In genomic region chr3:38235033-38235735, GRCm38 (mm10) we compare ENCODE assay signal across 14 mouse cellular contexts.
DNase-seq lines count a peak whose midpoint lies in the region; ATAC-seq and TF ChIP-seq lines count a peak whose summit lies in the region.
"Had no signal": no experiment of that assay in that cellular context is flagged by ENCODE, and none has a peak within 500 bp of the region (broad histone marks: within the 10 kb centered on the region; RNA-seq: fewer than 3 reads in every experiment).

No protein-coding gene starts in this region.

- H3K9ac ChIP-seq in heart, embryonic 14.5 days (ENCODE audit: low read length), result no peak overlapping the region
- no peak overlapping the region for H3K9ac ChIP-seq in lung, postnatal 0 days (replicated peaks; ENCODE audit: low read depth)
- no peak overlapping the region for H3K9ac ChIP-seq in stomach, embryonic 14.5 days (replicated peaks; ENCODE audit: low read depth, low read length)
- H3K9ac ChIP-seq: forebrain, embryonic 15.5 days; heart, embryonic 12.5 days had no signal

- ATAC-seq in heart, embryonic 14.5 days (ENCODE audit: insufficient number of reproducible peaks, insufficient read depth, low FRiP score, low read depth), result no peak
- ATAC-seq in lung, postnatal 0 days, result no peak
- ATAC-seq in stomach, embryonic 14.5 days (ENCODE audit: insufficient number of reproducible peaks, insufficient read depth, low FRiP score, low read depth), result no peak
- ATAC-seq: forebrain, embryonic 15.5 days had no signal

- TF ChIP-seq POLR2A in cerebellum, adult 2 months (IDR thresholded peaks at IDR 0.05; ENCODE audit: borderline replicate concordance, insufficient read depth, low read length), result no peak

- 75% methylated on average over 18 of the region's 18 CpGs for whole genome bisulfite sequencing in heart, embryonic 14.5 days
- WGBS in lung, postnatal 0 days, result 67% methylated on average over 18 of the region's 18 CpGs
- WGBS in stomach, embryonic 14.5 days, result 76% methylated on average over 18 of the region's 18 CpGs
- 64% methylated on average over 18 of the region's 18 CpGs for WGBS in cerebellum, adult 2 months

- H3K4me1 ChIP-seq in heart, embryonic 14.5 days (ENCODE audit: control insufficient read depth in 2 of 2, insufficient read depth in 2 of 2, low read length in 2 of 2), result peaks cover 10 to 18% of the 10 kb centered on the region in 2 experiments
- peaks cover 4% of the 10 kb centered on the region; the same call in 1 of the 2 replicates for H3K4me1 ChIP-seq in lung, postnatal 0 days (ENCODE audit: insufficient read depth, low read depth, low read length)
- peaks cover 4% of the 10 kb centered on the region; the same call in 1 of the 2 replicates for H3K4me1 ChIP-seq in brown adipose tissue, adult 24 weeks (ENCODE audit: control insufficient read depth, insufficient read depth, insufficient read length, low read length)
- H3K4me1 ChIP-seq in stomach, embryonic 14.5 days (ENCODE audit: control insufficient read depth, insufficient read depth, low read length), result peaks cover 16% of the 10 kb centered on the region
- peaks cover 3% of the 10 kb centered on the region for H3K4me1 ChIP-seq in cerebellum, adult 2 months (ENCODE audit: control insufficient read depth, insufficient read depth, low read length)

- no peak for TF ChIP-seq CTCF in lung, postnatal 0 days (IDR thresholded peaks at IDR 0.05)
- TF ChIP-seq CTCF in cerebellum, adult 2 months (IDR thresholded peaks at IDR 0.05; ENCODE audit: borderline replicate concordance, insufficient read depth, low read depth, low read length), result no peak

- no peaks in the 10 kb centered on the region for H3K36me3 ChIP-seq in heart, embryonic 14.5 days (ENCODE audit: control insufficient read depth, insufficient read depth, low read length)
- H3K36me3 ChIP-seq in lung, postnatal 0 days (ENCODE audit: insufficient read depth, low read length), result no peaks in the 10 kb centered on the region
- no peaks in the 10 kb centered on the region for H3K36me3 ChIP-seq in stomach, embryonic 14.5 days (ENCODE audit: control insufficient read depth, insufficient read depth, low read length)
- H3K36me3 ChIP-seq: forebrain, embryonic 15.5 days; heart, embryonic 12.5 days had no signal

- 0 out of 4 replicates have a peak overlapping the region, but pooled peaks have one; percentile 5 to 16 for H3K27ac ChIP-seq in heart, embryonic 14.5 days (replicated peaks in 1 of 2; ENCODE audit: control insufficient read depth in 1 of 2, insufficient read depth in 1 of 2, low read depth in 2 of 2, low read length in 2 of 2)
- no peak overlapping the region for H3K27ac ChIP-seq in lung, postnatal 0 days (ENCODE audit: low read length)
- H3K27ac ChIP-seq in brown adipose tissue, adult 24 weeks (replicated peaks; ENCODE audit: low read depth, low read length), result peak overlapping the region; percentile 28; the same call in 1 of the 2 replicates
- peak overlapping the region; percentile 66; the same call in 1 of the 2 replicates for H3K27ac ChIP-seq in stomach, embryonic 14.5 days (ENCODE audit: low read length)
- H3K27ac ChIP-seq in cerebellum, adult 2 months (ENCODE audit: insufficient read depth, low read length), result no peak overlapping the region
- H3K27ac ChIP-seq: forebrain, embryonic 15.5 days had no signal

- no peak overlapping the region for H3K4me2 ChIP-seq in heart, embryonic 14.5 days (ENCODE audit: low read length)
- no peak overlapping the region; the same call in 1 of the 2 replicates for H3K4me2 ChIP-seq in lung, postnatal 0 days (replicated peaks; ENCODE audit: low read depth, low read length)
- no peak overlapping the region for H3K4me2 ChIP-seq in stomach, embryonic 14.5 days (replicated peaks; ENCODE audit: low read depth, low read length)
- H3K4me2 ChIP-seq: forebrain, embryonic 15.5 days; heart, embryonic 12.5 days had no signal

- TF ChIP-seq EP300 in lung, postnatal 0 days (IDR thresholded peaks at IDR 0.05), result no peak

- H3K4me3 ChIP-seq in heart, embryonic 14.5 days (ENCODE audit: control insufficient read depth in 1 of 2, insufficient read depth in 1 of 2, low read depth in 1 of 2, low read length in 2 of 2), result no peak overlapping the region
- peak overlapping the region; percentile 4; the same call in 1 of the 2 replicates for H3K4me3 ChIP-seq in lung, postnatal 0 days (ENCODE audit: low read depth, low read length)
- peak overlapping the region; percentile 48 for H3K4me3 ChIP-seq in brown adipose tissue, adult 24 weeks (ENCODE audit: insufficient read depth, low read depth, low read length)
- H3K4me3 ChIP-seq in stomach, embryonic 14.5 days (ENCODE audit: low read depth, low read length), result no peak overlapping the region
- H3K4me3 ChIP-seq in cerebellum, adult 2 months (replicated peaks; ENCODE audit: insufficient read depth, low read depth, low read length), result no peak overlapping the region
- H3K4me3 ChIP-seq: forebrain, embryonic 15.5 days; heart, embryonic 12.5 days had no signal

- H3K27me3 ChIP-seq in heart, embryonic 14.5 days (ENCODE audit: control insufficient read depth, insufficient read depth, low read length), result no peaks in the 10 kb centered on the region
- H3K27me3 ChIP-seq in lung, postnatal 0 days (replicated peaks; ENCODE audit: insufficient read depth, low read length), result no peaks in the 10 kb centered on the region
- H3K27me3 ChIP-seq in stomach, embryonic 14.5 days (ENCODE audit: control insufficient read depth, insufficient read depth, low read length), result no peaks in the 10 kb centered on the region
- H3K27me3 ChIP-seq in cerebellum, adult 2 months (ENCODE audit: control insufficient read depth, insufficient read depth, low read length), result no peaks in the 10 kb centered on the region
- H3K27me3 ChIP-seq: forebrain, embryonic 15.5 days; heart, embryonic 12.5 days had no signal

- no peaks in the 10 kb centered on the region for H3K9me3 ChIP-seq in heart, embryonic 14.5 days (ENCODE audit: control insufficient read depth, low read length)
- H3K9me3 ChIP-seq in lung, postnatal 0 days (ENCODE audit: low read length), result no peaks in the 10 kb centered on the region
- H3K9me3 ChIP-seq in stomach, embryonic 14.5 days (ENCODE audit: control insufficient read depth, low read depth, low read length), result no peaks in the 10 kb centered on the region
- H3K9me3 ChIP-seq: forebrain, embryonic 15.5 days; heart, embryonic 12.5 days had no signal

- no peak for DNase-seq in heart, adult 8-10 months (ENCODE audit: low spot score)
- peak; percentile 31 for DNase-seq in lung, postnatal 0 days (ENCODE audit: low spot score)
- DNase-seq in lung, postnatal 14 days, result no peak
- DNase-seq in cerebellum, adult 2 months, result no peak
- DNase-seq in urinary bladder, postnatal 4 days (ENCODE audit: low spot score in 2 of 2), result no peak
- DNase-seq: cerebellum, adult 18-20 months; embryo, embryonic 11 days; kidney, adult 18-20 months; layer of hippocampus, adult 9-11 months had no signal

Comparison
In these comparisons a context has a peak if more than half of its experiments do, and no peak if none do; other contexts are left out.
1. H3K27ac ChIP-seq: peak in heart, embryonic 14.5 days (2 of 2), brown adipose tissue, adult 24 weeks (single experiment) and stomach, embryonic 14.5 days (single experiment); none in lung, postnatal 0 days (single experiment) and cerebellum, adult 2 months (single experiment).
2. H3K4me3 ChIP-seq: peak in lung, postnatal 0 days (single experiment) and brown adipose tissue, adult 24 weeks (single experiment); none in heart, embryonic 14.5 days (0 of 2), stomach, embryonic 14.5 days (single experiment) and cerebellum, adult 2 months (single experiment).